8 mouse cellular contexts compared by ENCODE assay signal in the genomic region with DNA sequence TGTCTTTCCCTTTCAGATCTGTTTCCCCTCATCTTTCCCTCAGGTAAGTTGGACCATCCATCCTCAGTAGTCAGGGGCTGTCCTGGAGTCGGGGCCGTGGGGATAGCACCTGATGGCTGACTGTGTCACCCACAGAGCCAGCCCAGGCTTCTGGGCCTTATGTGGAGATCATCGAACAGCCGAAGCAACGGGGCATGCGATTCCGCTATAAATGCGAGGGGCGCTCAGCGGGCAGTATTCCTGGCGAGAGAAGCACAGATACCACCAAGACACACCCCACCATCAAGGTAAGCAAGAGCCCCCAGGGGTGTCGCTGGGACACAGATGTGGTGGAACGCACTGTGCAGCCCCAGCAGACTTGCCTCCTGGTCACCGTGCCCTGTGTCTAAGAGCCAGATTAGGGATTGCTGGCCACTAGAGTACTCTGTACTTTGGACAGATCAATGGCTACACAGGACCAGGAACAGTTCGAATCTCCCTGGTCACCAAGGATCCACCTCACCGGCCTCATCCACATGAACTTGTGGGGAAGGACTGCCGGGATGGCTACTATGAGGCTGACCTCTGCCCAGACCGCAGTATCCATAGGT. TPM values are rescaled to one million over a fixed set of nuclear protein-coding genes. Genes with fewer than 3 reads are reported as not detected.
DNase-seq lines count a peak whose midpoint lies in the region; ATAC-seq lines count a peak whose summit lies in the region.

No protein-coding gene starts in this region.

- no peak for ATAC-seq in kidney, embryonic 14.5 days (ENCODE audit: low FRiP score, low TSS enrichment)
- ATAC-seq in hindbrain, embryonic 14.5 days (ENCODE audit: low FRiP score), result no peak
- 0 out of 2 replicates have a peak, but pooled peaks have one; percentile 24 for ATAC-seq in midbrain, embryonic 14.5 days (ENCODE audit: low FRiP score, low TSS enrichment)
- no peak for ATAC-seq in frontal cortex, adult (ENCODE audit: low TSS enrichment)

- H3K4me2 ChIP-seq in kidney, embryonic 14.5 days (replicated peaks; ENCODE audit: low read depth, low read length), result peak overlapping the region; percentile 87
- peak overlapping the region; percentile 95 for H3K4me2 ChIP-seq in hindbrain, embryonic 14.5 days (replicated peaks)
- H3K4me2 ChIP-seq in midbrain, embryonic 14.5 days (ENCODE audit: low read length), result peak overlapping the region; percentile 97

- peak overlapping the region; percentile 70 for H3K4me3 ChIP-seq in kidney, embryonic 14.5 days (ENCODE audit: low read length)
- peak overlapping the region; percentile 93 for H3K4me3 ChIP-seq in brown adipose tissue, adult 24 weeks (ENCODE audit: insufficient read depth, low read depth, low read length)
- H3K4me3 ChIP-seq in hindbrain, embryonic 14.5 days (replicated peaks; ENCODE audit: low read length), result peak overlapping the region; percentile 92
- peak overlapping the region; percentile 77 for H3K4me3 ChIP-seq in midbrain, embryonic 14.5 days (replicated peaks; ENCODE audit: low read depth, low read length)

- DNase-seq in kidney, adult 11 months, result no peak
- no peak for DNase-seq in hindbrain, embryonic 14.5 days (ENCODE audit: low spot score)
- DNase-seq in midbrain, embryonic 14.5 days, result no peak
- DNase-seq in frontal cortex, postnatal 25 days (ENCODE audit: low spot score in 2 of 2), result no peak
- DNase-seq in kidney, adult 9 months, result no peak

- no peak overlapping the region for H3K27ac ChIP-seq in kidney, embryonic 14.5 days (ENCODE audit: low read depth, low read length)
- peak overlapping the region; percentile 97 for H3K27ac ChIP-seq in brown adipose tissue, adult 24 weeks (replicated peaks; ENCODE audit: low read depth, low read length)
- H3K27ac ChIP-seq in hindbrain, embryonic 14.5 days, result peak overlapping the region; percentile 90; the same call in 1 of the 2 replicates
- no peak overlapping the region for H3K27ac ChIP-seq in midbrain, embryonic 14.5 days (replicated peaks; ENCODE audit: low read depth, low read length)

- peak overlapping the region; percentile 76 for H3K9ac ChIP-seq in kidney, embryonic 14.5 days (ENCODE audit: low read depth, low read length)
- H3K9ac ChIP-seq in hindbrain, embryonic 14.5 days, result peak overlapping the region; percentile 86
- H3K9ac ChIP-seq in midbrain, embryonic 14.5 days (replicated peaks; ENCODE audit: low read length), result peak overlapping the region; percentile 91; the same call in 1 of the 2 replicates

- H3K27me3 ChIP-seq in kidney, embryonic 14.5 days (ENCODE audit: control insufficient read depth, insufficient read depth, low read length), result no peaks in the 10 kb centered on the region
- H3K27me3 ChIP-seq in hindbrain, embryonic 14.5 days (ENCODE audit: control insufficient read depth, insufficient read depth, low read length), result no peaks in the 10 kb centered on the region
- H3K27me3 ChIP-seq in midbrain, embryonic 14.5 days (ENCODE audit: control insufficient read depth, insufficient read depth, low read length), result no peaks in the 10 kb centered on the region

- H3K9me3 ChIP-seq in kidney, embryonic 14.5 days (ENCODE audit: control insufficient read depth, low read length), result no peaks in the 10 kb centered on the region
- no peaks in the 10 kb centered on the region for H3K9me3 ChIP-seq in hindbrain, embryonic 14.5 days (ENCODE audit: control insufficient read depth, low read length)
- no peaks in the 10 kb centered on the region for H3K9me3 ChIP-seq in midbrain, embryonic 14.5 days (ENCODE audit: control insufficient read depth, low read length)

- H3K36me3 ChIP-seq in kidney, embryonic 14.5 days (ENCODE audit: control insufficient read depth, insufficient read depth, low read length), result peaks cover 45% of the 10 kb centered on the region
- peaks cover 48% of the 10 kb centered on the region for H3K36me3 ChIP-seq in hindbrain, embryonic 14.5 days (replicated peaks; ENCODE audit: control insufficient read depth, insufficient read depth)
- H3K36me3 ChIP-seq in midbrain, embryonic 14.5 days (ENCODE audit: control insufficient read depth, insufficient read depth, low read length), result peaks cover 50% of the 10 kb centered on the region

- H3K4me1 ChIP-seq in kidney, embryonic 14.5 days (ENCODE audit: control insufficient read depth, insufficient read depth, low read length), result peaks cover 12% of the 10 kb centered on the region
- H3K4me1 ChIP-seq in brown adipose tissue, adult 24 weeks (ENCODE audit: control insufficient read depth, insufficient read depth, insufficient read length, low read length), result 0 out of 2 replicates have a peak, but pooled peaks cover 4% of the 10 kb centered on the region
- peaks cover 17% of the 10 kb centered on the region for H3K4me1 ChIP-seq in hindbrain, embryonic 14.5 days (replicated peaks; ENCODE audit: control insufficient read depth, insufficient read depth, low read length)
- peaks cover 12% of the 10 kb centered on the region for H3K4me1 ChIP-seq in midbrain, embryonic 14.5 days (ENCODE audit: control insufficient read depth, insufficient read depth, low read length)

- 95% methylated on average over 18 of the region's 18 CpGs for WGBS in kidney, embryonic 14.5 days
- 91% methylated on average over 18 of the region's 18 CpGs for WGBS in hindbrain, embryonic 14.5 days
- WGBS in midbrain, embryonic 14.5 days, result 90% methylated on average over 18 of the region's 18 CpGs

RNA-seq across cellular contexts. Expression of a gene that starts 1.2 kb away (rescaled TPM):
- 42.4 and 49.8 TPM in 2 replicates for polyA plus RNA-seq in kidney, embryonic 14.5 days (2014; fragmentation: Nextera tagmentation; extraction: Ambion mirVana)
- 22.8 and 24.6 TPM in 2 replicates for polyA plus RNA-seq in brown adipose tissue, adult 24 weeks (2012; ENCODE audit: insufficient read depth, insufficient read length, missing spikeins)
- 30.2 and 31.0 TPM in 2 replicates for polyA plus RNA-seq in hindbrain, embryonic 14.5 days (2014; fragmentation: Nextera tagmentation; extraction: Ambion mirVana)
- polyA plus RNA-seq in midbrain, embryonic 14.5 days (2014; fragmentation: Nextera tagmentation; extraction: Ambion mirVana), result 30.0 and 30.2 TPM in 2 replicates

RNA-seq across cellular contexts. Expression of a gene that starts 25.0 kb away (rescaled TPM):
- 17.4 and 26.8 TPM in 2 replicates for polyA plus RNA-seq in kidney, embryonic 14.5 days (2014; fragmentation: Nextera tagmentation; extraction: Ambion mirVana)
- 10.0 and 11.6 TPM in 2 replicates for polyA plus RNA-seq in brown adipose tissue, adult 24 weeks (2012; ENCODE audit: insufficient read depth, insufficient read length, missing spikeins)
- polyA plus RNA-seq in hindbrain, embryonic 14.5 days (2014; fragmentation: Nextera tagmentation; extraction: Ambion mirVana), result 12.7 and 16.2 TPM in 2 replicates
- polyA plus RNA-seq in midbrain, embryonic 14.5 days (2014; fragmentation: Nextera tagmentation; extraction: Ambion mirVana), result 8.1 and 11.5 TPM in 2 replicates

RNA-seq across cellular contexts. Expression of a gene that starts 28.5 kb away (rescaled TPM):
- 31.5 and 36.0 TPM in 2 replicates for polyA plus RNA-seq in kidney, embryonic 14.5 days (2014; fragmentation: Nextera tagmentation; extraction: Ambion mirVana)
- 17.0 and 26.3 TPM in 2 replicates for polyA plus RNA-seq in brown adipose tissue, adult 24 weeks (2012; ENCODE audit: insufficient read depth, insufficient read length, missing spikeins)
- polyA plus RNA-seq in hindbrain, embryonic 14.5 days (2014; fragmentation: Nextera tagmentation; extraction: Ambion mirVana), result 38.4 and 41.0 TPM in 2 replicates
- 49.5 and 58.3 TPM in 2 replicates for polyA plus RNA-seq in midbrain, embryonic 14.5 days (2014; fragmentation: Nextera tagmentation; extraction: Ambion mirVana)

RNA-seq across cellular contexts. Expression of a gene that starts 36.8 kb away (rescaled TPM):
- 159 and 182 TPM in 2 replicates for polyA plus RNA-seq in kidney, embryonic 14.5 days (2014; fragmentation: Nextera tagmentation; extraction: Ambion mirVana)
- 55.5 and 74.0 TPM in 2 replicates for polyA plus RNA-seq in brown adipose tissue, adult 24 weeks (2012; ENCODE audit: insufficient read depth, insufficient read length, missing spikeins)
- polyA plus RNA-seq in hindbrain, embryonic 14.5 days (2014; fragmentation: Nextera tagmentation; extraction: Ambion mirVana), result 55.1 and 55.3 TPM in 2 replicates
- polyA plus RNA-seq in midbrain, embryonic 14.5 days (2014; fragmentation: Nextera tagmentation; extraction: Ambion mirVana), result 46.8 and 58.8 TPM in 2 replicates

RNA-seq across cellular contexts. Expression of a gene that starts 50.0 kb away (rescaled TPM):
- polyA plus RNA-seq in kidney, embryonic 14.5 days (2014; fragmentation: Nextera tagmentation; extraction: Ambion mirVana), result 26.8 and 33.6 TPM in 2 replicates
- 14.9 and 24.5 TPM in 2 replicates for polyA plus RNA-seq in brown adipose tissue, adult 24 weeks (2012; ENCODE audit: insufficient read depth, insufficient read length, missing spikeins)
- polyA plus RNA-seq in hindbrain, embryonic 14.5 days (2014; fragmentation: Nextera tagmentation; extraction: Ambion mirVana), result 11.4 and 11.5 TPM in 2 replicates
- 6.8 and 12.1 TPM in 2 replicates for polyA plus RNA-seq in midbrain, embryonic 14.5 days (2014; fragmentation: Nextera tagmentation; extraction: Ambion mirVana)

Comparison
In these comparisons a context has a peak if more than half of its experiments do, and no peak if none do; other contexts are left out.
1. H3K27ac ChIP-seq: peak in brown adipose tissue, adult 24 weeks (single experiment) and hindbrain, embryonic 14.5 days (single experiment); none in kidney, embryonic 14.5 days (single experiment) and midbrain, embryonic 14.5 days (single experiment).
2. Peak in every context shown above with its lines, with median percentiles within 50 percentile points of each other: H3K4me2 ChIP-seq, H3K4me3 ChIP-seq and H3K9ac ChIP-seq.